Mouse (Mus musculus): ENCODE measurements around the gene Med25. TPM values are rescaled to one million over a fixed set of nuclear protein-coding genes. Genes with fewer than 3 reads are reported as not detected.
A peak's percentile ranks its signal among the peaks of the same experiment; 100 is the strongest.
"Not testable (repeated sequence)": the region's sequence is repeated elsewhere in the genome, so short reads cannot be mapped to it uniquely, and the experiment has no call there.

The Med25 gene
- polyA plus RNA-seq, 1 experiment = 42.8 TPM

GRCm38 (mm10) chr7:44884637-44885036 is 7.9 kb downstream of the Med25 start:
- no peaks in the 10 kb centered on the region for H3K4me1 ChIP-seq (ENCODE audit: control insufficient read depth, insufficient read depth, low read length)
- no peak overlapping the region for H3K4me3 ChIP-seq (ENCODE audit: insufficient read depth, low read length)
- no peak overlapping the region for H3K27ac ChIP-seq (ENCODE audit: insufficient read depth, low read length)
- TF ChIP-seq POLR2A (IDR thresholded peaks at IDR 0.05; ENCODE audit: low read depth, low read length) = no peak

- Histone ChIP-seq H3K27ac (ENCODE audit: insufficient read depth, low read length) (no peak overlapping the region), H3K4me3 (ENCODE audit: insufficient read depth, low read length) (no peak overlapping the region), H3K4me1 (ENCODE audit: control insufficient read depth, insufficient read depth, low read length) (no peaks in the 10 kb centered on the region)
- TF ChIP-seq CTCF (IDR thresholded peaks at IDR 0.05; ENCODE audit: borderline replicate concordance, insufficient read depth, low read length) (no peak), POLR2A (IDR thresholded peaks at IDR 0.05; ENCODE audit: low read depth, low read length) (no peak)
Measured at GRCm38 (mm10) chr7:44883036-44883435, 9.5 kb downstream of the Med25 start.

- TF ChIP-seq CTCF (IDR thresholded peaks at IDR 0.05; ENCODE audit: borderline replicate concordance, insufficient read depth, low read length) (no peak), POLR2A (IDR thresholded peaks at IDR 0.05; ENCODE audit: low read depth, low read length) (no peak)
- Histone ChIP-seq H3K4me3 (ENCODE audit: insufficient read depth, low read length) (no peak overlapping the region), H3K4me1 (ENCODE audit: control insufficient read depth, insufficient read depth, low read length) (no peaks in the 10 kb centered on the region), H3K27ac (ENCODE audit: insufficient read depth, low read length) (no peak overlapping the region)
Measured at GRCm38 (mm10) chr7:44877833-44878232, 14.7 kb downstream of the Med25 start.

- H3K27ac ChIP-seq (ENCODE audit: insufficient read depth, low read length); H3K4me1 ChIP-seq (ENCODE audit: control insufficient read depth, insufficient read depth, low read length); H3K4me3 ChIP-seq (ENCODE audit: insufficient read depth, low read length): not testable (repeated sequence)
Measured at GRCm38 (mm10) chr7:44871774-44872173, 20.7 kb downstream of the Med25 start.

- no peak overlapping the region for H3K4me3 ChIP-seq (ENCODE audit: insufficient read depth, low read length)
- TF ChIP-seq CTCF (IDR thresholded peaks at IDR 0.05; ENCODE audit: borderline replicate concordance, insufficient read depth, low read length) (no peak), POLR2A (IDR thresholded peaks at IDR 0.05; ENCODE audit: low read depth, low read length) (no peak)
- H3K4me1 ChIP-seq (ENCODE audit: control insufficient read depth, insufficient read depth, low read length) = 0 out of 2 replicates have a peak, but pooled peaks cover 7% of the 10 kb centered on the region
- H3K27ac ChIP-seq (ENCODE audit: insufficient read depth, low read length) = no peak overlapping the region
Measured at GRCm38 (mm10) chr7:44871181-44871580, 21.3 kb downstream of the Med25 start.

- Histone ChIP-seq H3K4me1 (ENCODE audit: control insufficient read depth, insufficient read depth, low read length) (0 out of 2 replicates have a peak, but pooled peaks cover 7% of the 10 kb centered on the region), H3K27ac (ENCODE audit: insufficient read depth, low read length) (peak overlapping the region; percentile 89), H3K4me3 (ENCODE audit: insufficient read depth, low read length) (peak overlapping the region; percentile 47; the same call in 1 of the 2 replicates)
- TF ChIP-seq POLR2A (IDR thresholded peaks at IDR 0.05; ENCODE audit: low read depth, low read length) (no peak; the same call in 1 of the 2 replicates), CTCF (IDR thresholded peaks at IDR 0.05; ENCODE audit: borderline replicate concordance, insufficient read depth, low read length) (no peak)
Measured at GRCm38 (mm10) chr7:44870614-44871013, 21.9 kb downstream of the Med25 start.

GRCm38 (mm10) chr7:44869697-44870528 is 22.6 kb downstream of the Med25 start, which contains the start of gene Ptov1:
TSS of gene Ptov1 (minus strand) at chr7:44869788.
- peak; percentile 88 for TF ChIP-seq POLR2A (IDR thresholded peaks at IDR 0.05; ENCODE audit: low read depth, low read length)
- TF ChIP-seq CTCF (IDR thresholded peaks at IDR 0.05; ENCODE audit: borderline replicate concordance, insufficient read depth, low read length) = no peak

GRCm38 (mm10) chr7:44868919-44869696 is 23.4 kb downstream of the Med25 start:
- TF ChIP-seq CTCF (IDR thresholded peaks at IDR 0.05; ENCODE audit: borderline replicate concordance, insufficient read depth, low read length) = no peak
- no peak; the same call in 1 of the 2 replicates for TF ChIP-seq POLR2A (IDR thresholded peaks at IDR 0.05; ENCODE audit: low read depth, low read length)
- Histone ChIP-seq H3K27ac (ENCODE audit: insufficient read depth, low read length) (peak overlapping the region; percentile 89), H3K4me1 (ENCODE audit: control insufficient read depth, insufficient read depth, low read length) (0 out of 2 replicates have a peak, but pooled peaks cover 7% of the 10 kb centered on the region), H3K4me3 (ENCODE audit: insufficient read depth, low read length) (peak overlapping the region; percentile 47)

More at GRCm38 (mm10) chr7:44869697-44870528, 22.6 kb downstream of the Med25 start, which contains the start of gene Ptov1:
- Histone ChIP-seq H3K4me1 (ENCODE audit: control insufficient read depth, insufficient read depth, low read length) (0 out of 2 replicates have a peak, but pooled peaks cover 7% of the 10 kb centered on the region), H3K4me3 (ENCODE audit: insufficient read depth, low read length) (peak within 1 kb of the TSS; percentile 47), H3K27ac (ENCODE audit: insufficient read depth, low read length) (peak within 1 kb of the TSS; percentile 89)

GRCm38 (mm10) chr7:44868465-44868864 is 24.0 kb downstream of the Med25 start:
- H3K27ac ChIP-seq (ENCODE audit: insufficient read depth, low read length) = 0 out of 2 replicates have a peak overlapping the region, but pooled peaks have one; percentile 7
- H3K4me1 ChIP-seq (ENCODE audit: control insufficient read depth, insufficient read depth, low read length) = 0 out of 2 replicates have a peak, but pooled peaks cover 7% of the 10 kb centered on the region

More at GRCm38 (mm10) chr7:44868465-44868864, 24.0 kb downstream of the Med25 start:
- no peak for TF ChIP-seq CTCF (IDR thresholded peaks at IDR 0.05; ENCODE audit: borderline replicate concordance, insufficient read depth, low read length)
- TF ChIP-seq POLR2A (IDR thresholded peaks at IDR 0.05; ENCODE audit: low read depth, low read length) = no peak
- H3K4me3 ChIP-seq (ENCODE audit: insufficient read depth, low read length) = peak overlapping the region; percentile 47
